Mouse (Mus musculus) urinary bladder, postnatal 0 days (tissue): ENCODE measurements around the gene Terf2ip. TPM values are rescaled to one million over a fixed set of nuclear protein-coding genes. Genes with fewer than 3 reads are reported as not detected.

ENCODE experiments used
- polyA plus RNA-seq: library from polyadenylated mRNA; unstranded; fragments of >200 nt; fragmentation: Nextera tagmentation; extraction: Ambion mirVana; gene quantifications from 2 replicates; pipeline ENCODE4 v1.2.1, GENCODE M21; 2015

Terf2ip gene
- polyA plus RNA-seq: 11.7 and 11.9 TPM in 2 replicates

DNA sequence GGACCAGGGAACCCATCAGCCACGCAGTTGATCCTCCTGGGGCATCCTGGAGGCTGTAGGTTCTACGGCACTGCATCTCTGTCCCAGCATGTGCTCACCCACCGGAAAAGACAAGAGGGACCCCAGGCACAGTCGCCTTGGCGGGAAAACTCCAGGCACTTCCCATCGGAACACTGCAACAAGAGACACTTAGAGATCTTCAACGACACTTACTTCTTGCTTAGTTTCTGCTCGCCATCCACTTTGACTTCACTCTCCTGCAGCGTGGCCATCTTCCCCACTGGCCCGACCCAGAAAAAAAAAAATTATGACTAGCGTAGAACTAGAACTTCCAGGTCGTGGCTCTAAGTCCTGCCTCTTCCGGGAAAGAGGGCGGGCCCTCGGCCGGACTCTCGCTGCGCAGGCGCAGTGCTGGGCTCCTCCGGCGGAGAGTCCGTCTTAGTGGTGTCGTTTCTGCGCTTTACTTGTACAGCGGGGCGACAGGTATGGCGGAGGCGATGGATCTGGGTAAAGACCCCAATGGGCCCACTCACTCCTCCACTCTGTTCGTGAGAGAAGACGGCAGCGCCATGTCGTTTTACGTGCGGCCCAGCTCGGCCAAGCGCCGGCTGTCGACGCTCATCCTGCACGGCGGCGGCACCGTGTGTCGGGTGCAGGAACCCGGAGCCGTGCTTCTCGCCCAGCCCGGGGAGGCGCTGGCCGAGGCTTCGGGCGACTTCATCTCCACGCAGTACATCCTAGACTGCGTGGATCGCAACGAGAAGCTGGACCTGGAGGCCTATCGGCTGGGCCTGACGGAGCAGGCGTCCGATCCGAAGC lies at the start of gene Terf2ip, which contains the start of gene Kars:
TSS of gene Terf2ip (plus strand) at position 402 of the 819 bp plus-strand sequence.
TSS of gene Kars (minus strand) at position 327 of the 819 bp plus-strand sequence.

DNA sequence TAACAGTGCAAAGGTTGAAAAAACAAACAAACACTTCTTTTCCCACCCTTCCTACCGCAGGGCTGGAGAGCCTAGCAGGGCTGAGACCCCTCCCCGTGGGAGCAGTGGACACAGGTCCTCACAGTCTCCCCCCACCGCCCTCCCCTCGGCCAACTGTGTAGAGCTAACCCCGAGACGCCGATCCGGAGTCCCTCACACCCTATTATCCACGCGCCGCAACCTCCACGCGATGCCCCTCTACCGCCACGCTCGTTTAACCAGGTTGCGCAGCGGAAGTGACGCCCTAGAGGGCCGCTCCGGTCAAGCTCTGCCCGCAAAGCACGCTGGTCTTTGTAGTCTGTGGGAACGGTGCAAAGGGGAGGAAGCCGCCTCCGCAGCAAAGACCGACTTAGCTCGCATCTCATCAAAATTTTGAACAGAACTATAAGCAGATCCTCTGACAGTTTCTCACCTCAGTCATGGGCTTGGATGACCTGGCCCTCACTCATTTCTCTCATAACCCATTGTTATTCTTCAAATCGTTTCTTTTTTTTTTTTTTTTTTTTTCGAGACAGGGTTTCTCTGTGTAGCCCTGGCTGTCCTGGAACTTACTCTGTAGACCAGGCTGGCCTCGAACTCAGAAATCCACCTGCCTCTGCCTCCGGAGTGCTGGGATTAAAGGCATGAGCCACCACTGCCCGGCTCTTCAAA lies 19.0 kb upstream of the Terf2ip start, which contains the start of gene Adat1:
TSS of gene Adat1 (minus strand) at position 290 of the 690 bp plus-strand sequence.

DNA sequence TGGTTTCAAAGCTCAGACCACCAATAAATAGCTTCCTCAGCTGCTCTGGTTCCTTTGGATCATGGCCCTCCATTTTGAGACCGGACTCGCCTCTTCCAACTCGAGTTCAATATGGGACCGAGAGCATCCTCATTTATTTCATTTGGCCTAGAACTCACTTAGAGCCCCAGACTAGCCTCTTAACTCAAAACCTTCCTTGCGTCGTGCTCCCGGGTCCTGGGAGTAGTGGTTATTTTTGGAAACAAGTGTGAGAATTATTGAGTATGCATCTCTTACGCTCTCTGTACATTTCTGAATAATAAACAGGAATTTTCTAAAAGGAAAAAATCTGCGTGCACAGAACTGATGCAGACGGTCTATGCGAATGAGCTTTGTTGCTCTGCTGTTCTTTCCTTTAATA lies 3.7 kb downstream of the Terf2ip start, which contains the start of gene Gm6793:
TSS of gene Gm6793 (minus strand) at position 101 of the 400 bp plus-strand sequence.

Other genes starting within 250 kb of the Terf2ip start
- gene Cfdp1, start 157.1 kb upstream of the Terf2ip start, polyA plus RNA-seq: 90.4 and 109 TPM in 2 replicates
- gene Tmem170, start 134.6 kb upstream of the Terf2ip start, polyA plus RNA-seq: 6.9 and 8.2 TPM in 2 replicates
- gene Chst5, start 101.0 kb upstream of the Terf2ip start, polyA plus RNA-seq: 0.81 and 0.82 TPM in 2 replicates
- gene Tmem231, start 77.5 kb upstream of the Terf2ip start, polyA plus RNA-seq: 2.6 and 3.3 TPM in 2 replicates
- 143 and 156 TPM in 2 replicates for gene Gabarapl2, start 70.7 kb upstream of the Terf2ip start, polyA plus RNA-seq
- gene Adat1, start 19.1 kb upstream of the Terf2ip start, polyA plus RNA-seq: 2.1 and 2.2 TPM in 2 replicates
- gene Kars, start 75 bp upstream of the Terf2ip start, polyA plus RNA-seq: 100 and 106 TPM in 2 replicates
- gene Gm6793, start 3.6 kb downstream of the Terf2ip start, polyA plus RNA-seq: 0.47 TPM in 1 of 2 replicates, not detected in the other